Mouse (Mus musculus): ENCODE measurements around the gene Hoxb2. TPM values are rescaled to one million over a fixed set of nuclear protein-coding genes. Genes with fewer than 3 reads are reported as not detected.

The Hoxb2 gene
- polyA plus RNA-seq, 1 experiment, result not detected

- no peaks in the 10 kb centered on the region for H3K79me3 ChIP-seq (ENCODE audit: low read depth)
- TF ChIP-seq MYOG (IDR thresholded peaks at IDR 0.05; ENCODE audit: control insufficient read depth, extremely low read depth, insufficient read length) (no peak), MAX (IDR thresholded peaks at IDR 0.05) (no peak)
- H3K4me3 ChIP-seq (ENCODE audit: insufficient read depth, poor library complexity, severe bottlenecking), result no peak overlapping the region
- H3K79me2 ChIP-seq (ENCODE audit: control insufficient read depth, insufficient read depth), result no peaks in the 10 kb centered on the region
- peaks cover 92% of the 10 kb centered on the region for H3K27me3 ChIP-seq (ENCODE audit: control insufficient read depth, insufficient read depth, insufficient read length)
- no peaks in the 10 kb centered on the region for H3K36me3 ChIP-seq (ENCODE audit: control insufficient read depth, insufficient read depth)
- H3ac ChIP-seq (ENCODE audit: control insufficient read depth, insufficient read length, low read depth), result no peak overlapping the region
Observed at GRCm38 (mm10) chr11:96334002-96334364, 16.3 kb upstream of the Hoxb2 start.

DNA sequence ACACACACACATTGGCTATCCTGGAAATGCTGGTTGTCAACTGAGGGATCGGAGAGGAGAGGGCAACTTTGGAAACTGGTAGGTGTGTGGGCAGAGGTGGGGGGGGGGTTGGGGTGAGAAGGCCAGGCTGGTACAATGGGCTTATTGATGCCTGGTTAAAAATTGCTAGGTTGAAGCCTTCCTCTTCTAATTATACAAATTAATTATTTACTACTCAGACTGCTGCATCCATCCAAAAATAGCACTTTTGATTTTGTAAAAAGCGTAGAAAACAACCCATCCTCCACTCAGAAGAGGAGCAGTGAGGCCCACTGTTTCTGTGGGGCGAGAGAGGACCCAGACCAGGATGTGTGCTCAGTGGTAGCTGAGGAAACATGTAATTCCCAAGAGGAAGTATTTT, 15.3 kb upstream of the Hoxb2 start:
- H3K4me3 ChIP-seq (ENCODE audit: insufficient read depth, poor library complexity, severe bottlenecking), result no peak overlapping the region
- H3K79me2 ChIP-seq (ENCODE audit: control insufficient read depth, insufficient read depth), result no peaks in the 10 kb centered on the region
- TF ChIP-seq CEBPB (IDR thresholded peaks at IDR 0.05; ENCODE audit: low read depth), result no peak
- no peak for TF ChIP-seq MYOD1 (IDR thresholded peaks at IDR 0.05; ENCODE audit: control insufficient read depth, insufficient read length, low read depth)
- TF ChIP-seq CTCF (IDR thresholded peaks at IDR 0.05; ENCODE audit: control insufficient read depth, insufficient read depth, insufficient read length), result no peak
- TF ChIP-seq MYOG (IDR thresholded peaks at IDR 0.05; ENCODE audit: control insufficient read depth, extremely low read depth, insufficient read length), result no peak
- TF ChIP-seq MAX (IDR thresholded peaks at IDR 0.05), result no peak
- no peak for TF ChIP-seq FOSL1 (IDR thresholded peaks at IDR 0.05; ENCODE audit: insufficient read depth, low read length, poor library complexity, severe bottlenecking)
- H3K36me3 ChIP-seq (ENCODE audit: control insufficient read depth, insufficient read depth), result no peaks in the 10 kb centered on the region
- H3K79me3 ChIP-seq (ENCODE audit: low read depth), result no peaks in the 10 kb centered on the region
- no peak overlapping the region for H3ac ChIP-seq (ENCODE audit: control insufficient read depth, insufficient read length, low read depth)
- peaks cover 92% of the 10 kb centered on the region for H3K27me3 ChIP-seq (ENCODE audit: control insufficient read depth, insufficient read depth, insufficient read length)

DNA sequence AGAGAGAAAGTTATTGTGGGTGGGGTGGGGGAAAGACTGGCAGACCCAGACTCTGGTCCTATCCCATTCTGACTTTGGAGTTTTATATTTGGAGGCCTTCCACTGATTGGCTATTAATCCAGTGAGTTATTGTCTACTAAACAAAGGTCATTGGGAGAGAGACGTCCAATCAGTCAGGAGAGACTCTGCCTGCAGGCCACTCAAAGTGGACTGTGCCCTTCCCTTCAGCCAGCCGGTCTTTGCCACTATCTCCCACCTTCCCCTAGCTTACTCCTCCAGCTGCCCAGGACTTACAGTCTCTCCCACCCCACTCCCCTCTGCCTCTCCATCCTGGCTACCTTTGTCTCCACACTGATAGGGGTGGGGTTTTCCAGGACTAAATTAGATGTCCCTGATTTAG, 13.7 kb upstream of the Hoxb2 start:
- H3K36me3 ChIP-seq (ENCODE audit: control insufficient read depth, insufficient read depth), result no peaks in the 10 kb centered on the region
- H3K27me3 ChIP-seq (ENCODE audit: control insufficient read depth, insufficient read depth, insufficient read length), result peaks cover 96% of the 10 kb centered on the region
- no peaks in the 10 kb centered on the region for H3K79me2 ChIP-seq (ENCODE audit: control insufficient read depth, insufficient read depth)
- no peaks in the 10 kb centered on the region for H3K79me3 ChIP-seq (ENCODE audit: low read depth)
- no peak overlapping the region for H3K4me3 ChIP-seq (ENCODE audit: insufficient read depth, poor library complexity, severe bottlenecking)
- TF ChIP-seq FOSL1 (IDR thresholded peaks at IDR 0.05; ENCODE audit: insufficient read depth, low read length, poor library complexity, severe bottlenecking) (no peak), MYOG (IDR thresholded peaks at IDR 0.05; ENCODE audit: control insufficient read depth, extremely low read depth, insufficient read length) (no peak), MAX (IDR thresholded peaks at IDR 0.05) (no peak), USF1 (IDR thresholded peaks at IDR 0.05; ENCODE audit: low read depth) (no peak), CTCF (IDR thresholded peaks at IDR 0.05; ENCODE audit: control insufficient read depth, insufficient read depth, insufficient read length) (no peak), CEBPB (IDR thresholded peaks at IDR 0.05; ENCODE audit: low read depth) (no peak), MYOD1 (IDR thresholded peaks at IDR 0.05; ENCODE audit: control insufficient read depth, insufficient read length, low read depth) (no peak)
- no peak overlapping the region for H3ac ChIP-seq (ENCODE audit: control insufficient read depth, insufficient read length, low read depth)

DNA sequence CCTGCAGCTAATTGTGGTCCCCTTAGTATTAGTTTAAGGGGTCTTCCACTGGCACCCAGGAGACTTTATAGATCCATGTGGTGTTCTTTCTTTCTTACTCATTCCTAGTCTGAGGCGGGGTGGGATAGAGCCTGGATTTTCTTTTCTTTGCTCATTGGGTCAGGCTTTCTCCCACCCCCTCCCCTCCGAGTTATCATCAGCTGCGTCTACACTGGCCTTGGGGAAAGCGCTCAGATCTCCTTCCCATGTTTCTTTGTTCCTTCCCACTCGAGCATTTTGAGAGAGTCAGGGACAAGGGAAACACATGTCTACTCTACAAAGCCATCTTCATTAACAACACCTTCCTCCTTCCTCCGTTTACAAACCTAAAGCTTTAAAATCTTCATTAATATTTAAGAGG, 13.3 kb upstream of the Hoxb2 start:
- Histone ChIP-seq H3K79me2 (ENCODE audit: control insufficient read depth, insufficient read depth) (no peaks in the 10 kb centered on the region), H3K4me3 (ENCODE audit: insufficient read depth, poor library complexity, severe bottlenecking) (no peak overlapping the region), H3K27me3 (ENCODE audit: control insufficient read depth, insufficient read depth, insufficient read length) (peaks cover 96% of the 10 kb centered on the region), H3K79me3 (ENCODE audit: low read depth) (no peaks in the 10 kb centered on the region), H3K36me3 (ENCODE audit: control insufficient read depth, insufficient read depth) (no peaks in the 10 kb centered on the region), H3ac (ENCODE audit: control insufficient read depth, insufficient read length, low read depth) (no peak overlapping the region)
- TF ChIP-seq MYOD1 (IDR thresholded peaks at IDR 0.05; ENCODE audit: control insufficient read depth, insufficient read length, low read depth) (no peak), MAX (IDR thresholded peaks at IDR 0.05) (no peak)

DNA sequence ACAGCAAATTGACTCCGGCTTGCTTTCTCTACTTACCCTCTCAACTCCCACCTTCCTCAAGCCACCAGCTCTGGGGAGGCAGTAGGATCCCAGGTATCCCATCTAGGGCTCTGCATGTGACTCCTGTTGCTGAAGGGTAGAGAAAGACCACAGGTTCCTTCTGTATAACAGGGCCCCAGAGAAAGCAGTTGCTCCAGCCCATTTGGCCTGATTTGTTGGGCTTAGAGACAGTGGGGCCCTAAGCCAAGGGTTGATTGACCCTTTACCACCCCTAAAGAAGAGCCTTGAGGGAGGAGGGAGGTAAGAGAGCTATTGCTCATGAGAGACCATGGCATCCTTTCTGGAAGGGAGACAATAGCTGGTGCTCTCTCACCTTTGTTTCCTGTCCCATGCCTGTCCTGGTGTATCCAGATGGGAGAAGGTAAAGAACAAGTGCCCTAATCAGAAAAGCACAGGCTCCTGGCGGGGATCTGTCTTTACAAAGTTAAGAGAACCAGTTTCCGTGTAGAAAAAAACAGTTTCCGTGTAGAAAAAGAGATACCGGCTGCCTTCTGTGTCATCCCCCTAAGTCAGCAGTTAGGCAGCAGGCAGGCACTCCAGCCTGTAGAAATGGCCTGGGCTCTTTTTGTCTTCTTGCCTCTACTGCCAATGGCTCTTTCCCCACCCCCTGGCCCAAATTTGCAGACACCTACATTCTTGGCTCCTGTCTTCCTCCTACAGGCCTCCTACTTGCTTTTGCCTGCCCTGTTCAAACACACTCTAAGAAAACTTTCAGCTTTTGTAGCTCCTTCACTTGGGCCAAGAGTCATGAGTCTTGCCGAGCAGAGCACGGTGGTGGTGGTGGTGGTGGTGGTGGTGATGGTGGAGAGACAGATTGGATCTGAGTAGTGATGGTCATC, 11.1 kb upstream of the Hoxb2 start:
- Histone ChIP-seq H3K27me3 (ENCODE audit: control insufficient read depth, insufficient read depth, insufficient read length) (peaks cover 88% of the 10 kb centered on the region), H3K36me3 (ENCODE audit: control insufficient read depth, insufficient read depth) (no peaks in the 10 kb centered on the region), H3ac (ENCODE audit: control insufficient read depth, insufficient read length, low read depth) (no peak overlapping the region), H3K79me3 (ENCODE audit: low read depth) (no peaks in the 10 kb centered on the region), H3K79me2 (ENCODE audit: control insufficient read depth, insufficient read depth) (no peaks in the 10 kb centered on the region), H3K4me3 (ENCODE audit: insufficient read depth, poor library complexity, severe bottlenecking) (no peak overlapping the region)
- no peak for TF ChIP-seq MYOD1 (IDR thresholded peaks at IDR 0.05; ENCODE audit: control insufficient read depth, insufficient read length, low read depth)
- no peak for TF ChIP-seq CEBPB (IDR thresholded peaks at IDR 0.05; ENCODE audit: low read depth)
- TF ChIP-seq USF1 (IDR thresholded peaks at IDR 0.05; ENCODE audit: low read depth), result no peak
- no peak for TF ChIP-seq MAX (IDR thresholded peaks at IDR 0.05)
- TF ChIP-seq MYOG (IDR thresholded peaks at IDR 0.05; ENCODE audit: control insufficient read depth, extremely low read depth, insufficient read length), result no peak
- no peak for TF ChIP-seq CTCF (IDR thresholded peaks at IDR 0.05; ENCODE audit: control insufficient read depth, insufficient read depth, insufficient read length)
- TF ChIP-seq FOSL1 (IDR thresholded peaks at IDR 0.05; ENCODE audit: insufficient read depth, low read length, poor library complexity, severe bottlenecking), result no peak

GRCm38 (mm10) chr11:96340698-96341365, 9.5 kb upstream of the Hoxb2 start:
- H3K79me2 ChIP-seq (ENCODE audit: control insufficient read depth, insufficient read depth), result no peaks in the 10 kb centered on the region
- no peaks in the 10 kb centered on the region for H3K79me3 ChIP-seq (ENCODE audit: low read depth)
- TF ChIP-seq CTCF (IDR thresholded peaks at IDR 0.05; ENCODE audit: control insufficient read depth, insufficient read depth, insufficient read length), result no peak
- H3K4me3 ChIP-seq (ENCODE audit: insufficient read depth, poor library complexity, severe bottlenecking), result no peak overlapping the region
- H3K36me3 ChIP-seq (ENCODE audit: control insufficient read depth, insufficient read depth), result no peaks in the 10 kb centered on the region
- H3K27me3 ChIP-seq (ENCODE audit: control insufficient read depth, insufficient read depth, insufficient read length), result peaks cover 92% of the 10 kb centered on the region
- no peak overlapping the region for H3ac ChIP-seq (ENCODE audit: control insufficient read depth, insufficient read length, low read depth)

Data from C2C12 (cell line).